Mouse (Mus musculus): ENCODE measurements around the gene Caprin2. TPM values are rescaled to one million over a fixed set of nuclear protein-coding genes. Genes with fewer than 3 reads are reported as not detected.
"Not testable (repeated sequence)": the region's sequence is repeated elsewhere in the genome, so short reads cannot be mapped to it uniquely, and the experiment has no call there.

Gene Caprin2
- 9.9 and 10.6 TPM in 2 replicates for polyA plus RNA-seq (2015; fragmentation: Nextera tagmentation; extraction: Ambion mirVana)

- Histone ChIP-seq H3K9ac (replicated peaks) (peak within 1 kb of the TSS; percentile 81), H3K27me3 (no peaks in the 10 kb centered on the region), H3K4me2 (replicated peaks) (peak within 1 kb of the TSS; percentile 95), H3K4me3 (peak within 1 kb of the TSS; percentile 75), H3K4me1 (peaks cover 10% of the 10 kb centered on the region), H3K9me3 (no peaks in the 10 kb centered on the region), H3K36me3 (no peaks in the 10 kb centered on the region), H3K27ac (replicated peaks) (peak within 1 kb of the TSS; percentile 94)
- 1% methylated on average over 65 of the region's 65 CpGs for WGBS
- ATAC-seq (replicated peaks) = peak; percentile 99
Measured at GRCm38 (mm10) chr6:148895773-148896506, at the start of gene Caprin2. TSS of gene Caprin2 (minus strand) at chr6:148896237.

DNA sequence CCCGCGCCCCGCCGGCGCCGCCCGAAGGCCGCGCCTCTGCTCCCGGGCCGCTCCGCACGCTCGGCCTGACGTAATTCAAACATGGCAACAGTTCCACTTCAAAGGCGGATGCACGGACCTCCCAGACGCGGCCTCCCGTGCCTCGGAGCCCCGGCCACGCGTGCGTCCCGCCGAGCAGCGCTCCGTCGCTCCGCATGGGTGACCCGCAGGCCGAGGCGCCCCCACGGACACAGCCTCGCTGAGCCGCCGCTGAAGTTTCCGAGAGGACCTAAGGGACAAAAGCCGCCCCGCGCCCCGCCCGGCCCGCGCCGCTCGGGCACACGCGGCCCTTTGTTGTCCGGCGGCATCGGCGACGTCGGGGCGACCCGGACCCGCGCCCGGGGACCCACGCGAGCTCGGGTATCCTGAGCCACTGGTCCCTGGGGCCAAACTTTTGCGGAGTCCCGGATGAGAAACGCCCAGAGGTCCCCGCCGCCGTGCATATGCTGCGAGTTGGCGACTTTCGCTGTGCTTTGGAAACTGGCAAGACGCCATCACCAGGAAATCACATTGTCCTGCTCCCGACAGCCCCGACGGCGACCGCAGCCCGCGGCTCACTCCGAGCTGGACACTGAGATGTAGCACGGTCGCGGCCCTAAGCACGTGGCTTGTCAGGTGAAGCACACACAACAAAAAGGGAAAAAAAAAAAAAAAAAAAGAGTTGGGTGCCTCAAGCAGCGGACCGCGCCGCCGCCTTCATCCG is 48.9 kb upstream of the Caprin2 start:
- Histone ChIP-seq H3K27ac (replicated peaks) (peak overlapping the region; percentile 88), H3K4me3 (peak overlapping the region; percentile 99), H3K4me2 (replicated peaks) (peak overlapping the region; percentile 79), H3K9me3 (no peaks in the 10 kb centered on the region), H3K4me1 (peaks cover 34% of the 10 kb centered on the region), H3K36me3 (no peaks in the 10 kb centered on the region), H3K9ac (replicated peaks) (peak overlapping the region; percentile 92), H3K27me3 (no peaks in the 10 kb centered on the region)
- under 1% methylated on average over 85 of the region's 92 CpGs for WGBS
- ATAC-seq (replicated peaks) = peak; percentile 57

DNA sequence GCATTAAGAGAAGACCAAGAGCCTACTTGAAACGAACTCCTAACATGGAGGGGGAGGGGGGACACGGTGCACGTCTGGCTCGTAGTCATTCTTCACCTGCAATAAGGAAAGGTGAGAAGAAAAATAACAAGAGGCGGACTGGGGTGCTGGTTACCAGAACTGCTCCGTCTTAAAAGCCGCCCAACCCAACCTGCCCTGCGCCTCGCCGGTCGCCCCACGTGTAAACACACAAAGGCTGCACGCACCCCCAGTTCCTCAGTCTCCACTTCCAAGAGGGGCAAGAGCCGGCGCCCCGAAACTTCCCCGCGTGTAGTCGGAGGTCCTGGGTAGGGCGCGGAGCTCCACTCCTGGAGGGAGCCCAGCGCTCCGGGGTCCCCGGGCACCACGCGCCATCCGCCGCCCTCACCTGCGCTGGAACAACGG is 48.3 kb upstream of the Caprin2 start:
- Histone ChIP-seq H3K27me3 (no peaks in the 10 kb centered on the region), H3K36me3 (no peaks in the 10 kb centered on the region), H3K27ac (replicated peaks) (peak overlapping the region; percentile 88), H3K9ac (replicated peaks) (peak overlapping the region; percentile 92), H3K9me3 (no peaks in the 10 kb centered on the region), H3K4me3 (peak overlapping the region; percentile 99), H3K4me2 (replicated peaks) (peak overlapping the region; percentile 79), H3K4me1 (peaks cover 34% of the 10 kb centered on the region)
- no peak; the same call in 1 of the 2 replicates for ATAC-seq (replicated peaks)
- under 1% methylated on average over 29 of the region's 30 CpGs for WGBS

DNA sequence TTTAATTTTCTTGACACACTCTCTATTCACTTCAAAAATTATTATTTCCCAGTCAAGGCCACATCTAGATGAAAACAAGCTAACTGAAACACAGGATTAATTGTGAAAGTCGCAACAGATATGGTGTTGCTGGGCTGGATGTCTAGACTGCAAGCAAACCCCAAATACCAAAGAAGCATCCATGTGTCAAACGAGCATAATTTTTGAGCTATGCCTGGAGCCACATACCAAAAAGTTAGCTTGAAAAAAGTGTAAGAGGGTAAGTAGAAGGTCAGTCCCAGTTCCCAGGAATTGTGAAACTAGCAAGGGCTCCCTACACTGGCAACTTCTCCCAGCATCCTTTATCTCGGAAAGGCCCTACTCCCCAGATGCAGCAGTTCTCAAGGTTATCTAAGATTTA is 47.7 kb upstream of the Caprin2 start:
- 19% methylated on average over 3 of the region's 3 CpGs for WGBS
- no peak for ATAC-seq (replicated peaks)
- peaks cover 34% of the 10 kb centered on the region for H3K4me1 ChIP-seq
- H3K9me3 ChIP-seq = no peaks in the 10 kb centered on the region
- H3K27me3 ChIP-seq = no peaks in the 10 kb centered on the region
- no peaks in the 10 kb centered on the region for H3K36me3 ChIP-seq
- H3K9ac ChIP-seq (replicated peaks) = peak overlapping the region; percentile 28
- H3K4me2 ChIP-seq (replicated peaks) = peak overlapping the region; percentile 79
- peak overlapping the region; percentile 99 for H3K4me3 ChIP-seq
- H3K27ac ChIP-seq (replicated peaks) = no peak overlapping the region

GRCm38 (mm10) chr6:148942406-148942805 is 46.4 kb upstream of the Caprin2 start:
- ATAC-seq (replicated peaks) = no peak
- no peaks in the 10 kb centered on the region for H3K36me3 ChIP-seq
- 71% methylated on average over 4 of the region's 4 CpGs for WGBS
- no peak overlapping the region for H3K27ac ChIP-seq (replicated peaks)
- no peaks in the 10 kb centered on the region for H3K27me3 ChIP-seq
- H3K4me2 ChIP-seq (replicated peaks) = no peak overlapping the region
- peaks cover 34% of the 10 kb centered on the region for H3K4me1 ChIP-seq
- H3K9ac ChIP-seq (replicated peaks) = no peak overlapping the region
- H3K4me3 ChIP-seq = no peak overlapping the region
- no peaks in the 10 kb centered on the region for H3K9me3 ChIP-seq

DNA sequence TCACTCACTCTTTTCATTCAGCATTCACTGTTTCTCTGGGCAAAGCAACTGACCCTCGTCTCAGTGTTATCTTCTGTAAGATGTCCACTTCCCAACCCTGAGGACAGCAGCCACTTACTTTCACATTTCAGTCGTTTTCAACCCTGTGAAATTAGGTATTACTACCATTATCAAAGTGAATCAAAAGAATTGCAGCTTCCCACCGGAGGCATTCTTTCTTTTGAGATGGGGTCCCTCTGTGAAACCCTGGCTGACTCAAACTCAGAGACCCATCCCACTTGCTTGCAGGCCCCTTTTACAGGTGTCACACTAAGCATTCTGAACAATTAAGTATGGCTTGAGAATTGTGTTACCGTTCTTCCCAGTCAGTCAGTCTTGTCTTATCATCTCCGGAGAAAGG is 45.8 kb upstream of the Caprin2 start:
- ATAC-seq (replicated peaks) = no peak
- 50% methylated on average over 5 of the region's 5 CpGs for WGBS
- no peaks in the 10 kb centered on the region for H3K36me3 ChIP-seq

DNA sequence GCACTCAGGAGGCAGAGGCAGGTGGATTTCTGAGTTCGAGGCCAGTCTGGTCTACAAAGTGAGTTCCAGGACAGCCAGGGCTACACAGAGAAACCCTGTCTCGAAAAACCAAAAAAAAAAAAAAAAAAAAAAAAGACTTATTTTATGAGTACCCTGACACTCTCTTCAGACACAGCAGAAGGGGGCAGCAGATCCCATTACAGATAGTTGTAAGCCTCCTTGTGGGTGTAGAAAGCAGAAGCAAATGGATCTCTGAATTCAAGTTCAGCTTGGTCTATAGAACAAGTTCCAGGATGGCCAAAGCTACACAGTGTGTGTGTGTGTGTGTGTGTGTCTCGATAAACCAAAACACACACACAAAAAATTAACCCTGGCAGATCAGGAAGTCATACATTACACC is 44.3 kb upstream of the Caprin2 start:
- H3K9ac ChIP-seq (replicated peaks); ATAC-seq (replicated peaks); H3K4me2 ChIP-seq (replicated peaks); H3K36me3 ChIP-seq; H3K9me3 ChIP-seq; H3K27ac ChIP-seq (replicated peaks); H3K27me3 ChIP-seq; H3K4me3 ChIP-seq: not testable (repeated sequence)
- WGBS = 60% methylated on average over 3 of the region's 3 CpGs
- peaks cover 26% of the 10 kb centered on the region for H3K4me1 ChIP-seq

More for the DNA sequence above, 45.8 kb upstream of the Caprin2 start:
- no peaks in the 10 kb centered on the region for H3K27me3 ChIP-seq
- no peak overlapping the region for H3K27ac ChIP-seq (replicated peaks)
- no peaks in the 10 kb centered on the region for H3K9me3 ChIP-seq
- H3K9ac ChIP-seq (replicated peaks) = no peak overlapping the region
- peaks cover 29% of the 10 kb centered on the region for H3K4me1 ChIP-seq
- no peak overlapping the region for H3K4me2 ChIP-seq (replicated peaks)
- H3K4me3 ChIP-seq = no peak overlapping the region

GRCm38 (mm10) chr6:148937693-148938092 is 41.7 kb upstream of the Caprin2 start:
- H3K4me3 ChIP-seq = no peak overlapping the region
- H3K4me1 ChIP-seq = peaks cover 8% of the 10 kb centered on the region
- H3K9me3 ChIP-seq = no peaks in the 10 kb centered on the region
- WGBS = 58% methylated on average over 1 of the region's 1 CpGs
- no peak overlapping the region for H3K9ac ChIP-seq (replicated peaks)
- no peak overlapping the region for H3K27ac ChIP-seq (replicated peaks)
- H3K36me3 ChIP-seq = no peaks in the 10 kb centered on the region
- ATAC-seq (replicated peaks) = no peak
- H3K4me2 ChIP-seq (replicated peaks) = no peak overlapping the region
- H3K27me3 ChIP-seq = no peaks in the 10 kb centered on the region

DNA sequence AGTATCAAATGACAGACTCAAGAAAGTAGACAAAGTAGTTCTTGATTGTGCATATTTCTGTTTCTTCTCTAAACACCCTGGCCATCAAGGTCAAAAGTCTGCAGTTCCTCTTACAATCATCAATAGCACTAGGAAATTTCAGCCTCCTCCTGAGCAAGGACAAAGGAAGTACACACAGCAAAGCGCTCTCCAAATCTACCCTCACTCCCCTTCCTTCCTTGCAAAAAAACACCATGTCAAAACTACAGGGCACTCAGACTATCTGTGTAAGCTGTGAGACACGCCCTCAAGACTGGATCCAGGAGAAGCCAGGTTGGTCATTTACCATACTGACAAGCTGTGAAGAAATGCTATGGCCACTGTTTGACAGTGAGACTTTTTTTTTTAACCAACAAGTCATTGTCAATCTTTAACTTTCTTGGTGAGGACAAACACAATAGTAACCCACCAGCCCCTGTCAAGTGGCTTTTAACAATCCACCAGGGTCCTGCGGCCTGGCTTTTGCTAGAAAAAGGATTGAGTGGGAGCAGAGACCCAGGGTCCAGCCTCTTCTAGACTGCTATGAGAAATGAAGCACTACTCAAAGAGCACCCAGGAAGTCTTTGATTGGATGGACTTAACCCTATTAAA is 39.0 kb upstream of the Caprin2 start:
- Histone ChIP-seq H3K4me1 (no peaks in the 10 kb centered on the region), H3K36me3 (peaks cover 14% of the 10 kb centered on the region), H3K9ac (replicated peaks) (no peak overlapping the region), H3K27me3 (no peaks in the 10 kb centered on the region), H3K4me2 (replicated peaks) (no peak overlapping the region), H3K9me3 (no peaks in the 10 kb centered on the region), H3K4me3 (no peak overlapping the region), H3K27ac (replicated peaks) (no peak overlapping the region)
- ATAC-seq (replicated peaks) = no peak
- WGBS = 64% methylated on average over 3 of the region's 3 CpGs

DNA sequence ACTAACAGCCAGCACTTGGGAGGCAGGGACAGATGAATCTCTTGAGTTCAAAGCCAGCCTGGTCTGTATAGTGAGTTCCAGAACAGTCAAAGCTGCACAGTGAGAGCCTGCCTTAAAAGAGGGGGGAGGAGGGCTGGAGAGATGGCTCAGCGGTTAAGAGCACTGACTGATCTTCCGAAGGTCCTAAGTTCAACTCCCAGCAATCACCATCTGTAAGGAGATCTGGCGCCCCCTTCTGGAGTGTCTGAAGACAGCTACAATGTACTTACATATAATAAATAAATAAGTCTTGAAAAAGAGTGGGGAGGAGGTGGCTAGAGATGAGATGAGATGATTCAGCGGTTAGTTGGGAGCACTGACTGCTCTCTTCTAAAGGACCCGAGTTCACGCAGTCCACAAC is 35.2 kb upstream of the Caprin2 start:
- no peaks in the 10 kb centered on the region for H3K4me1 ChIP-seq
- H3K4me3 ChIP-seq = no peak overlapping the region
- no peak for ATAC-seq (replicated peaks)
- H3K9me3 ChIP-seq = no peaks in the 10 kb centered on the region
- no peak overlapping the region for H3K4me2 ChIP-seq (replicated peaks)
- H3K36me3 ChIP-seq = peaks cover 39% of the 10 kb centered on the region
- no peaks in the 10 kb centered on the region for H3K27me3 ChIP-seq
- no peak overlapping the region for H3K9ac ChIP-seq (replicated peaks)
- no peak overlapping the region for H3K27ac ChIP-seq (replicated peaks)
- 81% methylated on average over 6 of the region's 6 CpGs for WGBS

- Histone ChIP-seq H3K4me2 (replicated peaks) (no peak overlapping the region), H3K27ac (replicated peaks) (no peak overlapping the region), H3K9me3 (no peaks in the 10 kb centered on the region), H3K4me3 (no peak overlapping the region), H3K4me1 (no peaks in the 10 kb centered on the region), H3K27me3 (no peaks in the 10 kb centered on the region), H3K9ac (replicated peaks) (no peak overlapping the region), H3K36me3 (peaks cover 19% of the 10 kb centered on the region)
- no peak for ATAC-seq (replicated peaks)
Measured at GRCm38 (mm10) chr6:148918841-148919398, 22.9 kb upstream of the Caprin2 start.

DNA sequence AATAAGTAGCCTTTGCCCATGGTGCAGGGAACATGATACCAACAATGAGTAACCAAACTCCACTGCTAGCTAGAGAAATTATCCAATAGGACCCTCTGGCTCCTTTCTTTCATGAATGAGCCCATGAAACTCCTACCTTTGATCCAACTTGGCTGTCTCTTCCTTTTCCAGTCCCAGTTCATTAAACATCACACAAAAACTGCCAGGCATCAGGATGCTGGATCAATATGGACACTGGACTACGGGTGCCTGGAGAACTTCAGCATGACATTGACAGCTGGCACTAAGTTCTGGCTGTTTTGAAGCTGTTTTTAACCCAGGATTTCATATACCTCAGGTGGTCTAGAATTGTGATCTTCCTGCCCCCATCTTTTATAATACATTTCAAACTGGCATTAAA is 21.6 kb upstream of the Caprin2 start:
- no peaks in the 10 kb centered on the region for H3K9me3 ChIP-seq
- ATAC-seq (replicated peaks) = no peak
- H3K4me1 ChIP-seq = no peaks in the 10 kb centered on the region
- H3K4me2 ChIP-seq (replicated peaks) = no peak overlapping the region
- no peak overlapping the region for H3K4me3 ChIP-seq
- no peaks in the 10 kb centered on the region for H3K27me3 ChIP-seq
- no peak overlapping the region for H3K27ac ChIP-seq (replicated peaks)
- WGBS = 69% methylated on average over 1 of the region's 1 CpGs
- H3K36me3 ChIP-seq = peaks cover 15% of the 10 kb centered on the region
- H3K9ac ChIP-seq (replicated peaks) = no peak overlapping the region

Measured in forebrain, embryonic 15.5 days (tissue).